29 mouse cellular contexts compared by ENCODE assay signal in genomic region chr1:62416627-62417374, GRCm38 (mm10).
DNase-seq lines count a peak whose midpoint lies in the region; ATAC-seq and TF ChIP-seq lines count a peak whose summit lies in the region.
"Had no signal": no experiment of that assay in that cellular context is flagged by ENCODE, and none has a peak within 500 bp of the region (broad histone marks: within the 10 kb centered on the region; RNA-seq: fewer than 3 reads in every experiment).

No protein-coding gene starts in this region.

- H3K9ac ChIP-seq in heart, embryonic 11.5 days (ENCODE audit: low read depth, low read length) = no peak overlapping the region
- no peak overlapping the region for H3K9ac ChIP-seq in midbrain, embryonic 16.5 days (ENCODE audit: low read depth, low read length)
- H3K9ac ChIP-seq: hindbrain, embryonic 12.5 days; intestine, embryonic 15.5 days; limb, embryonic 12.5 days; liver, embryonic 15.5 days; lung, embryonic 15.5 days had no signal

- H3K4me2 ChIP-seq in heart, embryonic 11.5 days = no peak overlapping the region
- H3K4me2 ChIP-seq in midbrain, embryonic 16.5 days (ENCODE audit: low read length) = no peak overlapping the region
- H3K4me2 ChIP-seq: hindbrain, embryonic 12.5 days; intestine, embryonic 15.5 days; limb, embryonic 12.5 days; liver, embryonic 15.5 days; lung, embryonic 15.5 days; midbrain, embryonic 11.5 days had no signal

- H3K27ac ChIP-seq in heart, embryonic 11.5 days (ENCODE audit: low read depth, low read length) = no peak overlapping the region
- H3K27ac ChIP-seq in midbrain, embryonic 16.5 days (ENCODE audit: low read length) = no peak overlapping the region
- H3K27ac ChIP-seq: hindbrain, embryonic 12.5 days; hindbrain, postnatal 0 days; intestine, embryonic 15.5 days; left cerebral cortex, adult 2 months; limb, embryonic 12.5 days; liver, embryonic 15.5 days; lung, embryonic 15.5 days had no signal

- TF ChIP-seq CTCF in C2C12 (IDR thresholded peaks at IDR 0.05; ENCODE audit: control insufficient read depth, insufficient read depth, insufficient read length) = no peak

- H3K79me2 ChIP-seq in C2C12 (ENCODE audit: control insufficient read depth, insufficient read depth) = no peaks in the 10 kb centered on the region

- no peaks in the 10 kb centered on the region for H3K27me3 ChIP-seq in heart, embryonic 11.5 days (ENCODE audit: control insufficient read depth, insufficient read depth, low read length)
- no peaks in the 10 kb centered on the region for H3K27me3 ChIP-seq in C2C12 (ENCODE audit: control insufficient read depth, insufficient read depth, insufficient read length)
- H3K27me3 ChIP-seq in midbrain, embryonic 16.5 days (ENCODE audit: control insufficient read depth, insufficient read depth, low read depth, low read length) = no peaks in the 10 kb centered on the region
- H3K27me3 ChIP-seq: hindbrain, embryonic 12.5 days; intestine, embryonic 15.5 days; limb, embryonic 12.5 days; liver, embryonic 15.5 days; lung, embryonic 15.5 days had no signal

- no peaks in the 10 kb centered on the region for H3K4me1 ChIP-seq in heart, embryonic 11.5 days (ENCODE audit: control insufficient read depth, insufficient read depth, low read length)
- H3K4me1 ChIP-seq in midbrain, embryonic 16.5 days (ENCODE audit: control insufficient read depth, insufficient read depth, low read length) = no peaks in the 10 kb centered on the region
- H3K4me1 ChIP-seq: intestine, embryonic 15.5 days; liver, embryonic 15.5 days had no signal

- no peak overlapping the region for H3ac ChIP-seq in C2C12 (ENCODE audit: control insufficient read depth, insufficient read length, low read depth)

- ATAC-seq in heart, embryonic 11.5 days (replicated peaks; ENCODE audit: insufficient number of reproducible peaks, low FRiP score, low TSS enrichment) = no peak
- no peak for ATAC-seq in midbrain, embryonic 16.5 days
- ATAC-seq: forebrain, embryonic 16.5 days; hindbrain, postnatal 0 days; intestine, embryonic 15.5 days had no signal

- no peaks in the 10 kb centered on the region for H3K9me3 ChIP-seq in heart, embryonic 11.5 days (replicated peaks; ENCODE audit: control insufficient read depth, low read length)
- H3K9me3 ChIP-seq in midbrain, embryonic 16.5 days (replicated peaks; ENCODE audit: control insufficient read depth, low read length, poor library complexity, severe bottlenecking) = no peaks in the 10 kb centered on the region
- H3K9me3 ChIP-seq: hindbrain, embryonic 12.5 days; intestine, embryonic 15.5 days; limb, embryonic 12.5 days; liver, embryonic 15.5 days; lung, embryonic 15.5 days had no signal

- H3K79me3 ChIP-seq in C2C12 (ENCODE audit: low read depth) = no peaks in the 10 kb centered on the region

- 67% methylated on average over 10 of the region's 10 CpGs for WGBS in heart, embryonic 11.5 days (ENCODE audit: insufficient replicate concordance)
- WGBS in midbrain, embryonic 16.5 days = 90% methylated on average over 10 of the region's 10 CpGs

- H3K36me3 ChIP-seq in heart, embryonic 11.5 days (ENCODE audit: control insufficient read depth, insufficient read depth, low read length) = no peaks in the 10 kb centered on the region
- H3K36me3 ChIP-seq in C2C12 (ENCODE audit: control insufficient read depth, insufficient read depth) = no peaks in the 10 kb centered on the region
- no peaks in the 10 kb centered on the region for H3K36me3 ChIP-seq in midbrain, embryonic 16.5 days (ENCODE audit: control insufficient read depth, insufficient read depth, low read length)
- H3K36me3 ChIP-seq: hindbrain, embryonic 12.5 days; intestine, embryonic 15.5 days; limb, embryonic 12.5 days; liver, embryonic 15.5 days; lung, embryonic 15.5 days had no signal

- H3K4me3 ChIP-seq in heart, embryonic 11.5 days (ENCODE audit: low read depth, low read length) = no peak overlapping the region
- no peak overlapping the region for H3K4me3 ChIP-seq in C2C12 (ENCODE audit: insufficient read depth, poor library complexity, severe bottlenecking)
- no peak overlapping the region for H3K4me3 ChIP-seq in midbrain, embryonic 16.5 days (ENCODE audit: low read depth, low read length)
- H3K4me3 ChIP-seq: erythroblast, embryonic 14.5 days; hindbrain, embryonic 12.5 days; intestine, embryonic 15.5 days; left cerebral cortex, adult 2 months; limb, embryonic 12.5 days; liver, embryonic 15.5 days; lung, embryonic 15.5 days had no signal

- peak; percentile 79 for DNase-seq in heart, adult 11 months
- DNase-seq in NIH3T3 (ENCODE audit: low read depth) = peak; percentile 28
- DNase-seq in skeletal muscle tissue, adult 2 months (ENCODE audit: low read depth, low spot score) = peak; percentile 5
- DNase-seq in adrenal gland, postnatal 14 days = no peak
- DNase-seq: cerebellum, adult 2 months; cerebellum, postnatal 25 days; gastrocnemius, postnatal 10 days; heart, postnatal 36 days; kidney, adult 8-10 months; kidney, postnatal 10 days; layer of hippocampus, adult 9-11 months; lung, postnatal 36 days; right cerebral cortex, postnatal 25 days; spleen, adult 18-20 months; thymus, adult 2 months; thymus, postnatal 36 days had no signal

TF ChIP-seq in C2C12, 6 proteins besides CTCF, POLR2A, EP300 and RAD21:
- no peak for TF ChIP-seq MYOG (IDR thresholded peaks at IDR 0.05; ENCODE audit: control insufficient read depth, extremely low read depth, insufficient read length)
- peak; percentile 81 for TF ChIP-seq MYOD1 (IDR thresholded peaks at IDR 0.05; ENCODE audit: control insufficient read depth, insufficient read length, low read depth)
- peak; percentile 33 for TF ChIP-seq MAX (IDR thresholded peaks at IDR 0.05)
